In genomic region chr6:117675059-117675800, GRCm38 (mm10) we compare ENCODE assay signal across 9 mouse cellular contexts.
DNase-seq lines count a peak whose midpoint lies in the region; ATAC-seq and TF ChIP-seq lines count a peak whose summit lies in the region.
"Had no signal": no experiment of that assay in that cellular context is flagged by ENCODE, and none has a peak within 500 bp of the region (broad histone marks: within the 10 kb centered on the region; RNA-seq: fewer than 3 reads in every experiment).

No protein-coding gene starts in this region.

- H3K9me3 ChIP-seq in E14TG2a.4 (ENCODE audit: low read length), result no peaks in the 10 kb centered on the region
- H3K9me3 ChIP-seq: heart, embryonic 15.5 days; neural tube, embryonic 12.5 days had no signal

- 64% methylated on average over 15 of the region's 15 CpGs for WGBS in kidney, adult 2 months

- ATAC-seq in hematopoietic stem cell, adult 5-6 weeks (replicated peaks in 1 of 2; ENCODE audit: insufficient read depth in 1 of 2, low FRiP score in 2 of 2, low TSS enrichment in 1 of 2, low read depth in 1 of 2, poor library complexity in 2 of 2, severe bottlenecking in 2 of 2), result peak; percentile 46 to 74; a peak in 3 of 4 replicates

- no peak overlapping the region for H3K27ac ChIP-seq in kidney, adult 2 months (ENCODE audit: insufficient read depth, low read depth, low read length)
- H3K27ac ChIP-seq: heart, embryonic 15.5 days; neural tube, embryonic 12.5 days had no signal

- H3K27me3 ChIP-seq in kidney, adult 2 months (replicated peaks; ENCODE audit: control insufficient read depth, insufficient read depth, low read length), result no peaks in the 10 kb centered on the region
- H3K27me3 ChIP-seq in E14TG2a.4 (ENCODE audit: insufficient read depth, low read length), result 0 out of 2 replicates have a peak, but pooled peaks cover 3% of the 10 kb centered on the region
- H3K27me3 ChIP-seq: neural tube, embryonic 12.5 days had no signal

- no peak overlapping the region for H3K4me3 ChIP-seq in kidney, adult 2 months (ENCODE audit: insufficient read depth, low read depth, low read length)
- no peak overlapping the region for H3K4me3 ChIP-seq in E14TG2a.4 (replicated peaks; ENCODE audit: low read length)
- H3K4me3 ChIP-seq: heart, embryonic 15.5 days; neural tube, embryonic 12.5 days had no signal

- peak; percentile 82 for TF ChIP-seq CTCF in kidney, adult 2 months (conservative IDR thresholded peaks at IDR 0.05; ENCODE audit: insufficient read depth, insufficient read length, low read depth, low read length)
- peak; percentile 96 for TF ChIP-seq CTCF in E14TG2a.4 (conservative IDR thresholded peaks at IDR 0.05; ENCODE audit: low read length)

- H3K36me3 ChIP-seq in kidney, adult 2 months (ENCODE audit: control insufficient read depth, insufficient read depth, low read length), result no peaks in the 10 kb centered on the region
- H3K36me3 ChIP-seq in E14TG2a.4 (ENCODE audit: insufficient read depth, low read length), result no peaks in the 10 kb centered on the region
- H3K36me3 ChIP-seq: heart, embryonic 15.5 days; neural tube, embryonic 12.5 days had no signal

- DNase-seq in kidney, adult 2 months, result no peak
- no peak for DNase-seq in kidney, adult 11 months
- peak; percentile 73 for DNase-seq in WW6 (ENCODE audit: low read depth, low spot score)
- peak; percentile 66 for DNase-seq in retina, postnatal 1 day
- DNase-seq in ovary, postnatal 10 days (ENCODE audit: low spot score), result no peak

- H3K4me1 ChIP-seq in kidney, adult 2 months (ENCODE audit: control insufficient read depth, insufficient read depth, low read length), result 0 out of 2 replicates have a peak, but pooled peaks cover 4% of the 10 kb centered on the region
- peaks cover 14% of the 10 kb centered on the region for H3K4me1 ChIP-seq in E14TG2a.4 (replicated peaks; ENCODE audit: low read depth, low read length)
- H3K4me1 ChIP-seq: heart, embryonic 15.5 days had no signal

- TF ChIP-seq POLR2A in kidney, adult 2 months (IDR thresholded peaks at IDR 0.05; ENCODE audit: low read depth, low read length), result no peak

Comparison
In these comparisons a context has a peak if more than half of its experiments do, and no peak if none do; other contexts are left out.
1. DNase-seq: peak in WW6 (single experiment) and retina, postnatal 1 day (single experiment); none in kidney, adult 2 months (single experiment), kidney, adult 11 months (single experiment) and ovary, postnatal 10 days (single experiment).